Mouse (Mus musculus): ENCODE results near the gene Trim58. TPM values are rescaled to one million over a fixed set of nuclear protein-coding genes. Genes with fewer than 3 reads are reported as not detected.

Gene Trim58
- polyA plus RNA-seq (2012; rRNA removed; ENCODE audit: low replicate concordance), result 0.06 TPM in 1 of 2 replicates, not detected in the other

DNA sequence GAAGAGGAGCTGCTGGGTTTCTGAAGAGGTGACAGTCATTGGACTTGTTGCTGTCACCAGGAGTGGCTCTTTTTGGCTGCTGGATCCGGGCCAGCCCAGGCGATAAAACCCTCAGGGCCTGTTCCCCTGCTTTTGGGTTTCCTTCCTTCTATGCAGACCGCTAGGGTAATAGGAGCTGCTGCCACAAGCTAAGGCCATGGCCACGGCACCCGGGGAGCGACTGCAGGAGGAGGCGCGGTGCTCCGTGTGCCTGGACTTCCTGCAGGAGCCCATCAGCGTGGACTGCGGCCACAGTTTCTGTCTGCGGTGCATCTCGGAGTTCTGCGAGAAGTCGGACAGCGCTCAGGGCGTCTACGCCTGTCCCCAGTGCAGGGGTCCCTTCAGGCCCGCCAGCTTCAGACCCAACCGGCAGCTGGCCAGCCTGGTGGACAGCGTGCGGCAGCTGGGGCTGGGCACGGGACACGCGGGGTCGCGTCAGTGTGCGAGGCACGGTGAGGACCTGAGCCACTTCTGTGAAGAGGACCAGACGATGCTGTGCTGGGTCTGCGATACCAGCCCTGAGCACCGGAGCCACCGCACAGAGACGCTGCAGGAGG is at the start of gene Trim58:
Gene Trim58, plus strand, starts transcription at position 194 of the 596 bp plus-strand sequence.

GRCm38 (mm10) chr11:58594814-58595213 is 45.5 kb upstream of the Trim58 start, which contains the start of gene Olfr324:
Olfr324 (plus strand) TSS chr11:58595114.

GRCm38 (mm10) chr11:58615975-58616374 is 24.3 kb upstream of the Trim58 start, which contains the start of gene 2210407C18Rik:
2210407C18Rik (minus strand) TSS chr11:58616075.

GRCm38 (mm10) chr11:58630401-58630800 is 9.9 kb upstream of the Trim58 start, which contains the start of gene Olfr323:
Olfr323 (minus strand) TSS chr11:58630501.

DNA sequence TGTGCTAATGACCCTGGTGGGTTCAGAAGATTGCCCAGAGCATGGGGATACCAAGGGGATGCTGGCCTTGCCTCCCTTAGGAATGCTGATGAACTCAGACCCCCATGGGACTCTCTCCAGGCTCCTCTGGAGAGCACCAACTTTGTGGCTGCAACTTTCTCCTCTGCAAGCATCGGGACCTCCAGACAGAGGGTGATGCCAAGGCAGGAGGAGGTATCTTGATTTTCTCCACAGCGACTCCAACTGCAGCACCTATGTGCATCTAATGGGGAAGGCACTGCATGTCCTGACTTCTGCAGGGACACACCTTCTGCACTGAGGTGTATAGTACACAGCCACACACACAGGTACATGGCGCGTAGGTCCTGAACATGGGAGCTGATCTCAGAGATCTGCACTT is 18.3 kb downstream of the Trim58 start, which contains the start of gene Olfr322:
Gene Olfr322, plus strand, starts transcription at position 187 of the 400 bp plus-strand sequence.

DNA sequence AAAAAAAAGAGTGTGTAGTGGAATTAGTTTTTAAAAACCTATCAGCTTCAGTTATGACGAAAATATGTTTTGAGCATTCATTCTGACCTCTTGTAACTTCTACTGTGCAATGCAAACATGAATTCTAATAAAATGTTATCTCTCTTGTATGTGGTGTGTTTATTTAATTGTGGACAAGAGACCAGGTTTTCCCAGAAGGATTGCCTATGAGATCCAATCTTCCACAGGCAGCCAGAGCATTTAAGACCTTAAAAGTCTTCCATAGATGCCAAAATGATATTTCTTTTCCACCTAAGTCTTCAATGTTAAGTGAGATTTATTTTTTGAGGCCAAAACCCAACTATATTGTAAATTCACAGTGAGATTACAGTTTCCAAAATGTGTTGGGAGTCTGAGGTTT is 40.5 kb downstream of the Trim58 start, which contains the start of gene Olfr320:
Gene Olfr320, plus strand, starts transcription at position 301 of the 400 bp plus-strand sequence.

DNA sequence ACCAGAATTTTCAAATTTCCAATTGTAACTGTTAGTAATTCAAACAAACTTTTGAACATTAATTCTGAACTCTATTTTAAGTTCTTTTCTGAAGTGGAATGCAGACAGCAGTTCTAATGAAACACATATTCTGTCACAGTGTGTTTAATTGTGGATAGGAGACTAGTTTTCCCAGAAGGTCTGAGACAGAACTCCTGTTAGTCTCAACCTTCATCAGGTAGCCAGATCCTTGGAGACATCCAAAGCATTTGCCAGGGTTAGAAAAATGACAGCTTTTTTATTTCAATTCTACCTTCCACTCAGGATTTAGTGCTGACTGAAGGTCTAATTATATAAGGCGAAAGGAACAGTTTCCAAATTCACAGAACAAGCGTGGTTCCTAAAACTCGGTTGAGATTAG is 58.6 kb downstream of the Trim58 start, which contains the start of gene Olfr319:
Gene Olfr319, plus strand, starts transcription at position 301 of the 400 bp plus-strand sequence.

Other genes starting within 250 kb of the Trim58 start
- 0.90 TPM in 1 of 2 replicates, not detected in the other for gene 1810065E05Rik, start 219.4 kb upstream of the Trim58 start, polyA plus RNA-seq (2012; rRNA removed; ENCODE audit: low replicate concordance)
- gene Gm12253, start 207.9 kb upstream of the Trim58 start, polyA plus RNA-seq (2012; rRNA removed; ENCODE audit: low replicate concordance), result not detected in 2 replicates
- not detected in 2 replicates for gene Lypd9, start 187.5 kb upstream of the Trim58 start, polyA plus RNA-seq (2012; rRNA removed; ENCODE audit: low replicate concordance)
- not detected in 2 replicates for gene Olfr30, start 178.2 kb upstream of the Trim58 start, polyA plus RNA-seq (2012; rRNA removed; ENCODE audit: low replicate concordance)
- not detected in 2 replicates for gene Olfr332, start 147.9 kb upstream of the Trim58 start, polyA plus RNA-seq (2012; rRNA removed; ENCODE audit: low replicate concordance)
- gene Olfr331, start 137.9 kb upstream of the Trim58 start, polyA plus RNA-seq (2012; rRNA removed; ENCODE audit: low replicate concordance), result not detected in 2 replicates
- gene Olfr330, start 105.6 kb upstream of the Trim58 start, polyA plus RNA-seq (2012; rRNA removed; ENCODE audit: low replicate concordance), result not detected in 2 replicates
- gene Olfr329-ps, start 94.0 kb upstream of the Trim58 start, polyA plus RNA-seq (2012; rRNA removed; ENCODE audit: low replicate concordance), result not detected in 2 replicates
- not detected in 2 replicates for gene Olfr328, start 84.8 kb upstream of the Trim58 start, polyA plus RNA-seq (2012; rRNA removed; ENCODE audit: low replicate concordance)
- gene Olfr224, start 69.9 kb upstream of the Trim58 start, polyA plus RNA-seq (2012; rRNA removed; ENCODE audit: low replicate concordance), result not detected in 2 replicates
- gene Olfr325, start 62.7 kb upstream of the Trim58 start, polyA plus RNA-seq (2012; rRNA removed; ENCODE audit: low replicate concordance), result not detected in 2 replicates
- gene Olfr324, start 45.4 kb upstream of the Trim58 start, polyA plus RNA-seq (2012; rRNA removed; ENCODE audit: low replicate concordance), result not detected in 2 replicates
- 22.8 and 126 TPM in 2 replicates for gene 2210407C18Rik, start 24.4 kb upstream of the Trim58 start, polyA plus RNA-seq (2012; rRNA removed; ENCODE audit: low replicate concordance)
- gene Olfr323, start 10.0 kb upstream of the Trim58 start, polyA plus RNA-seq (2012; rRNA removed; ENCODE audit: low replicate concordance), result 0.78 TPM in 1 of 2 replicates, not detected in the other
- gene Olfr322, start 18.3 kb downstream of the Trim58 start, polyA plus RNA-seq (2012; rRNA removed; ENCODE audit: low replicate concordance), result not detected in 2 replicates
- not detected in 2 replicates for gene Olfr320, start 40.6 kb downstream of the Trim58 start, polyA plus RNA-seq (2012; rRNA removed; ENCODE audit: low replicate concordance)
- gene Olfr319, start 58.7 kb downstream of the Trim58 start, polyA plus RNA-seq (2012; rRNA removed; ENCODE audit: low replicate concordance), result not detected in 2 replicates
- not detected in 2 replicates for gene Olfr318, start 83.5 kb downstream of the Trim58 start, polyA plus RNA-seq (2012; rRNA removed; ENCODE audit: low replicate concordance)
- gene Olfr317, start 98.7 kb downstream of the Trim58 start, polyA plus RNA-seq (2012; rRNA removed; ENCODE audit: low replicate concordance), result not detected in 2 replicates
- gene Olfr316, start 112.3 kb downstream of the Trim58 start, polyA plus RNA-seq (2012; rRNA removed; ENCODE audit: low replicate concordance), result not detected in 2 replicates
- gene Olfr315, start 132.7 kb downstream of the Trim58 start, polyA plus RNA-seq (2012; rRNA removed; ENCODE audit: low replicate concordance), result not detected in 2 replicates
- gene Olfr314, start 142.5 kb downstream of the Trim58 start, polyA plus RNA-seq (2012; rRNA removed; ENCODE audit: low replicate concordance), result not detected in 2 replicates
- gene Fam183b, start 161.5 kb downstream of the Trim58 start, polyA plus RNA-seq (2012; rRNA removed; ENCODE audit: low replicate concordance), result 0.39 and 2.2 TPM in 2 replicates
- not detected in 2 replicates for gene Olfr313, start 174.5 kb downstream of the Trim58 start, polyA plus RNA-seq (2012; rRNA removed; ENCODE audit: low replicate concordance)
- gene Olfr312, start 188.8 kb downstream of the Trim58 start, polyA plus RNA-seq (2012; rRNA removed; ENCODE audit: low replicate concordance), result not detected in 2 replicates
- gene Olfr311, start 198.8 kb downstream of the Trim58 start, polyA plus RNA-seq (2012; rRNA removed; ENCODE audit: low replicate concordance), result not detected in 2 replicates
- gene Gm12258, start 206.7 kb downstream of the Trim58 start, polyA plus RNA-seq (2012; rRNA removed; ENCODE audit: low replicate concordance), result 0.24 and 0.98 TPM in 2 replicates
- 0.36 and 0.91 TPM in 2 replicates for gene 2810021J22Rik, start 226.8 kb downstream of the Trim58 start, polyA plus RNA-seq (2012; rRNA removed; ENCODE audit: low replicate concordance)

Measured in duodenum, adult 2 months (tissue).